ENCODE assay signal across 8 mouse cellular contexts in the genomic region with DNA sequence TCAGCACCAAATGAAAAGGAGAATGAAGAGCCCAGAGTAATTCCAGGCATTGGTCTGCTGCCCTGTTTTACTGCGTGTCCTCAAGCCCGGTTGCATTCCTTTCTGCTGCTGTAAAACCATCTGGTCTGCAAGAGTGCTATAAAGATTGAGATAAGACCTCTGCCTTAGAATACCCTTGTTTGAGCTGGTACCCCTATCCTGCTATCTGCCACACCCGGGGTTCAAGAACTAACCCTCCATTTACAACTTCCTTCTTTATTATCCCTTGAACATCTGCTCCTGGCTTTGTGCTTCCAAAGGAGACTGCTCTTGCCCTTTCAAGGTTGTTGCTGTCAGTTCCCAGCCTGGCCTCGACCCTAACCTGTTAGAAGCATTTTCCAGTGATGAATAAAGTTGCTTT.
"Had no signal": no experiment of that assay in that cellular context is flagged by ENCODE, and none has a peak within 500 bp of the region (broad histone marks: within the 10 kb centered on the region; RNA-seq: fewer than 3 reads in every experiment).

No protein-coding gene starts in this region.

- H3K27ac ChIP-seq: liver, embryonic 14.5 days; midbrain, embryonic 13.5 days had no signal

- H3K9me3 ChIP-seq: midbrain, embryonic 13.5 days had no signal

- H3K4me1 ChIP-seq: midbrain, embryonic 13.5 days had no signal

- H3K9ac ChIP-seq: liver, embryonic 14.5 days; midbrain, embryonic 13.5 days had no signal

- H3K36me3 ChIP-seq: midbrain, embryonic 13.5 days had no signal

- ATAC-seq: midbrain, embryonic 13.5 days had no signal

- H3K27me3 ChIP-seq: midbrain, embryonic 13.5 days had no signal

- DNase-seq: kidney, adult 8-10 months; kidney, postnatal 25 days; layer of hippocampus, postnatal 36 days; left cerebral cortex, postnatal 4 days; lung, adult 18-20 months; right cerebral cortex, postnatal 14 days had no signal

- H3K4me2 ChIP-seq: midbrain, embryonic 13.5 days had no signal

- H3K4me3 ChIP-seq: midbrain, embryonic 13.5 days had no signal
